Mouse (Mus musculus) C2C12 (cell line): Measurements from ENCODE around the gene Cyp2w1. TPM values are rescaled to one million over a fixed set of nuclear protein-coding genes. Genes with fewer than 3 reads are reported as not detected.
"Not testable (repeated sequence)": the region's sequence is repeated elsewhere in the genome, so short reads cannot be mapped to it uniquely, and the experiment has no call there.

Source experiments
- H3K27me3 ChIP-seq: one replicate; pipeline ENCODE4 v1.6.1; 2011; ENCODE audit not compliant: control insufficient read depth, insufficient read depth, insufficient read length
- H3K36me3 ChIP-seq: one replicate; pipeline ENCODE4 v1.6.1; 2011; ENCODE audit not compliant: control insufficient read depth, insufficient read depth
- H3K4me3 ChIP-seq: one replicate; pipeline ENCODE4 v1.5.1; 2011; ENCODE audit warnings: mild to moderate bottlenecking, control low read depth; ENCODE audit not compliant: poor library complexity, insufficient read depth, severe bottlenecking
- H3K79me2 ChIP-seq: one replicate; pipeline ENCODE4 v1.6.1; 2011; ENCODE audit not compliant: control insufficient read depth, insufficient read depth
- H3K79me3 ChIP-seq: one replicate; pipeline ENCODE4 v1.6.1; 2011; ENCODE audit warnings: low read depth, control low read depth
- H3ac ChIP-seq: one replicate; pipeline ENCODE3; 2011; ENCODE audit warnings: low read depth; ENCODE audit not compliant: control insufficient read depth, insufficient read length
- CEBPB ChIP-seq: IDR thresholded peaks from one replicate; pipeline ENCODE4 v1.6.1; 2011; ENCODE audit warnings: low read depth, mild to moderate bottlenecking, control low read depth, moderate library complexity
- CTCF ChIP-seq: IDR thresholded peaks from one replicate; pipeline ENCODE4 v1.5.1; 2011; ENCODE audit not compliant: control insufficient read depth, insufficient read depth, insufficient read length
- FOSL1 ChIP-seq: IDR thresholded peaks from one replicate; pipeline ENCODE4 v1.8.0; 2011; ENCODE audit warnings: mild to moderate bottlenecking, low read length; ENCODE audit not compliant: poor library complexity, insufficient read depth, severe bottlenecking
- MAX ChIP-seq: IDR thresholded peaks from one replicate; pipeline ENCODE4 v1.6.1; 2011; ENCODE audit warnings: mild to moderate bottlenecking, control low read depth
- MYOD1 ChIP-seq: IDR thresholded peaks from one replicate; pipeline ENCODE4 v1.6.1; 2011; ENCODE audit warnings: low read depth; ENCODE audit not compliant: control insufficient read depth, insufficient read length
- MYOG ChIP-seq: IDR thresholded peaks from one replicate; pipeline ENCODE4 v1.6.1; 2011; ENCODE audit not compliant: control insufficient read depth, insufficient read length; ENCODE audit errors: extremely low read depth
- USF1 ChIP-seq: IDR thresholded peaks from one replicate; pipeline ENCODE4 v1.6.1; 2011; ENCODE audit warnings: low read depth, mild to moderate bottlenecking, control low read depth, moderate library complexity
- polyA plus RNA-seq: library from polyadenylated mRNA; unstranded; fragments of >200 nt; fragmentation: generic; extraction: Trizol; gene quantifications from one replicate; pipeline ENCODE4 v1.2.1, GENCODE M21; 2012; ENCODE audit warnings: missing spikeins

Gene Cyp2w1
- polyA plus RNA-seq, 1 experiment, result not detected

DNA sequence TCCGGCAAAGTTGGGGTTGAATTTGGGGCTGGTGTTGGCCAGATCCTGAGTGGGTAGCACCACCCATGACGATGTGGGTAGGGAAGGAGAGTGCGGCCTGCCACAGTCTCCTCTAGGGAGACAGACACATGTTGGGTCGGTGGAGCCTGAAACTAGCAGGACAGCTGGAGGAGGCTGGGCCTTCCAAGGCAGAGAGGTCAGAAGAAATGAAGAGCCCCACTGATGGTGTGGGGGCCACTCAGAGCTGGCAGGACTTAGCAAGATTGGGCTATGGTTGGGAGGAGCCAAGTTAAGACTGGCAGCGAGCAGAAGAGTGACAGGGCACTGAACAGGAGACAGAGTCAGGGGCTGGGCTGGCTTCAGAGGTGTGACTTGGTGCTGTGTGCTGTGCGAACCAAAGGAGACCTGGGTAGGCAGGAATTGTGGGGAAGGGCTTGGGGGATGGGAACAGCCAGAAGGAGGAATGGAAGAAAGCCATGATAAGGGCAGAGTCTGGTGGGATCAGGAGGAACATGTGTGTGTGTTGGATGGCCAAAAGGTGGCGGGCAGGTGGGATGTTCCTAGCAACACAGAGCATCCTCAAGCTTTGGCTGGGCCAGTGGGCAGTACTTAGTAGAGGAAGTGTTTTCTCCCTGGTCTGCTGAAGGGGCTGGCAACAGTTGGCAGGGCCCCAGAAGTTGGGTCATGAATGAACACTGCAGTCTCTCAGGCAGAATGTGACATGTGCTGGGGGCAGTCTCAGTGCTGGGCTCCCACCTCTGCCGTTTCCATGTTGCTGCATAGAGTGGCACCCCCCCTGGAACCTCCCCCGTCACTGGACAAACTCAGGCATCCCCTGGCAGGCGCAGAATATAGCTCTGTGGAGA lies 35.1 kb downstream of the Cyp2w1 start:
- Histone ChIP-seq H3K79me3 (no peaks in the 10 kb centered on the region), H3ac (no peak overlapping the region), H3K79me2 (no peaks in the 10 kb centered on the region), H3K27me3 (no peaks in the 10 kb centered on the region), H3K4me3 (no peak overlapping the region), H3K36me3 (no peaks in the 10 kb centered on the region)
- TF ChIP-seq MYOD1 (no peak), USF1 (no peak), FOSL1 (no peak), CTCF (no peak), MAX (no peak), CEBPB (no peak), MYOG (no peak)

DNA sequence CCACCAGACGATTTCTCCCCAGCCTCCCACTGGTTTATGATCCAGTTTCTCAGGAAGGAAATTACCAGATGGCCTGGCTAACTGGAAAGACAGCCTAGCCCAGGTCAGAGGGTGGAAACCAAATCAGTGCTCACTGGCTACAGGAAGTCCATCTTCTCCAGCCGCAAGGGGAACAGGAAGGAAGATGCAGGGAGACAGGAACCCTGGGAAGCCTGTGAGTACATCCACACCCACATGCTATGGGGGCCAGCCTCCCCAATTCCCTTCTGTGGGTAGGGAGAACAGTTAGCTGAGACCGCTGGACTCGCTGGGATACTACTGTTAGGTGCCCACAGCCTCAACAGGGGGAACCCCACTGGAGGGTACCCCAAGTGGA lies 35.8 kb downstream of the Cyp2w1 start:
- TF ChIP-seq USF1, result no peak
- TF ChIP-seq MYOD1, result no peak
- TF ChIP-seq CTCF, result no peak
- no peak for TF ChIP-seq CEBPB
- no peak for TF ChIP-seq FOSL1
- TF ChIP-seq MAX, result no peak
- TF ChIP-seq MYOG, result no peak
- H3K27me3 ChIP-seq, result no peaks in the 10 kb centered on the region
- no peak overlapping the region for H3K4me3 ChIP-seq
- H3K79me2 ChIP-seq, result no peaks in the 10 kb centered on the region
- H3K79me3 ChIP-seq, result no peaks in the 10 kb centered on the region
- no peaks in the 10 kb centered on the region for H3K36me3 ChIP-seq
- H3ac ChIP-seq, result no peak overlapping the region

DNA sequence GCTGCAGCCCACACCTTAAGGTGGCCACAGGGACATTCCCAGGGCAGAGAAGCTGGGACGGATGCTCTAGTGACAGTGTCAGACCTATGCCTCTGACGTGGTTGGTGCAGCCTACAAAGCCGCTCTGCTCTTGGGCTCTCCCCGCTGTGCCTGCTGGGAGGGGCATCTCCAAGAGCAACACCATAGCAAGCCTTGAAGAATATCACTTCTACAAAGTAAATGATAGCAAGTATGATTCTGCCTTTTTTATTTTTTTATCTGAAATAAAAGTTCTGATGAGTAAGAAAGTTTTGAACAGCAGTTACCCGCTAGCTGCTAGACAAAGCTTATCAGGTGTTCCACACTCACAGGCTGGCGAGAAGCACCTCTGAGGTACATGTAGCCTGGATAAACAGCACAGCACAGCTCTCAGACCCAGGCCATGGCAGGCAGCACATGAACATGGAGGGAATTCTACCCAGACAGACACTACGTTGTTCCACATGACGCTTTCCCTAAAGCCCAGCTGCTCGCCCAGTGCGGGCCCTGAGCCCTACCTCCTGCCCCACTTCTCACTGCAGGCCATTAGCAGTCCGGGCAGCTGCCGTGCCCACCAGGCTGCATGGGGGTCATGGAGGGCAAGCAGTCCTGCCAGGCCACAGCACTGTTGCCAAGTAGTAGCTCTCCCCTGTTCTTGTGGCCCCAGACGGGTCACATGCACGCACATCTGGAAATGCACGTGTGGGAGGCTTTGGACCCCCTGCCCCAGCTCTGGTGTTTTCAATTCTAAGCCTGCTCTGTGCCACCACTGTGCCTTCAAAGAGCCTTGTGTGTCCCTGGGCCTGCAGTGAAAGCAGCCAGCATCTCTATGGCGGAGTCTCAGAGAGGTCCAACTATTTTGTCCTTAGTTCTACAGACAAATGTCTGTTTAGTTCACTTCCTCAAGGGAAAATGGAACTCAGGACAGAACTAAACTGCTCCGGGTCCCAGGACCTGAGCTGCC lies 36.6 kb downstream of the Cyp2w1 start:
- Histone ChIP-seq H3K36me3 (no peaks in the 10 kb centered on the region), H3K27me3 (no peaks in the 10 kb centered on the region), H3K4me3 (no peak overlapping the region), H3K79me3 (no peaks in the 10 kb centered on the region), H3K79me2 (no peaks in the 10 kb centered on the region), H3ac (no peak overlapping the region)
- TF ChIP-seq MYOD1, result no peak
- no peak for TF ChIP-seq MYOG
- TF ChIP-seq CEBPB, result no peak
- TF ChIP-seq FOSL1, result no peak
- no peak for TF ChIP-seq CTCF
- TF ChIP-seq USF1, result no peak
- no peak for TF ChIP-seq MAX

DNA sequence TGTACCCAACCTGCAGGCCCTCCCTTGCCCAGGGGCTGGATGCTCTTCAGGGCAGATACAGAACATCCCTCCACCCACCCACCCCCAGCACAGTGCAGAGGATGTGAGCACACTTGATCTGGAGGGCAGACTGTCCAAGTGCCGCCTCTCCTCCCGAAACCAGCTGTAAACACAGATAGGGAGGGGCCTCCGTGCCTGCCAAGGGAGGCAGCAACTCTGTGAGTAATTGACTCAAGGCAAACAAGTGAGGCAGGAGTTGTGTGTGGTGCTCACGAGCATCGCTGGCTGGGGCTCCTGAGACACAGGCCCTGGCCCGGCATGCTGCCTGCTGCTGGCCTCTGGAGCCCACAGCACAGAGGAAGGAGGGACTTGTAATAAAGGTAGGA lies 37.3 kb downstream of the Cyp2w1 start:
- no peak overlapping the region for H3K4me3 ChIP-seq
- H3K79me2 ChIP-seq, result no peaks in the 10 kb centered on the region
- TF ChIP-seq FOSL1 (no peak), MAX (no peak), CTCF (no peak), MYOD1 (no peak), MYOG (no peak), CEBPB (no peak), USF1 (no peak)

DNA sequence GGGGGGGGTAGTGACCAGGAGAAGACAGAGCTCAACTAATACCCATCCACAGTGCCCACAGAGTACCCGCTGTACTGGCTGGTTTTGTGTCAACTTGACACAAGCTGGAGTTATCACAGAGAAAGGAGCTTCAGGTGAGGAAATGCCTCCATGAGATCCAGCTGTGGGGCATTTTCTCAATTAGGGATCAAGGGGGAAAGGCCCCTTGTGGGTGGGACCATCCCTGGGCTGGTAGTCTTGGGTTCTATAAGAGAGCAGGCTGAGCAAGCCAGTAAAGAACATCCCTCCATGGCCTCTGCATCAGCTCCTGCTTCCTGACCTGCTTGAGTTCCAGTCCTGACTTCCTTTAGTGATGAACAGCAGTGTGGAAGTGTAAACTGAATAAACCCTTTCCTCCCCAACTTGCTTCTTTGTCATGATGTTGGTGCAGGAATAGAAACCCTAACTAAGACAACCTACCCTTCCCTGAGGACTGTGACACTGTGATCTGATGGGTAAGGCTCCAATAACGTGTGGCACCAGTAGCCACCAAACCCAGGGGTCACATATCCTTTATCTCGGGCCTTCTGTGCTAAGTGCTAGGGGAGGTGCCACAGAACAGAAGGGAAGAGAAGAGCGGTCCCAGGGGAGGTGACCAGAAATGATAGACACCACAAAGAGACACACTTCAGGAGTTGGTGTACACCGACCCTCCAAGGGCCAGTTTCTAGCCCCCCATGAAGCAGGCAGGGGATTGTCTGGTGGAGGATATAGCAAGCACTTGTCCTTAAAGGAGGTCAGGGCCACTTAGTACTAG lies 38.1 kb downstream of the Cyp2w1 start:
- not testable (repeated sequence) for H3K27me3 ChIP-seq, H3K79me2 ChIP-seq, H3ac ChIP-seq, H3K36me3 ChIP-seq, H3K4me3 ChIP-seq, H3K79me3 ChIP-seq

More for the DNA sequence above, 37.3 kb downstream of the Cyp2w1 start:
- no peak overlapping the region for H3ac ChIP-seq
- H3K79me3 ChIP-seq, result no peaks in the 10 kb centered on the region
- H3K27me3 ChIP-seq, result no peaks in the 10 kb centered on the region
- no peaks in the 10 kb centered on the region for H3K36me3 ChIP-seq
